In the genomic region with DNA sequence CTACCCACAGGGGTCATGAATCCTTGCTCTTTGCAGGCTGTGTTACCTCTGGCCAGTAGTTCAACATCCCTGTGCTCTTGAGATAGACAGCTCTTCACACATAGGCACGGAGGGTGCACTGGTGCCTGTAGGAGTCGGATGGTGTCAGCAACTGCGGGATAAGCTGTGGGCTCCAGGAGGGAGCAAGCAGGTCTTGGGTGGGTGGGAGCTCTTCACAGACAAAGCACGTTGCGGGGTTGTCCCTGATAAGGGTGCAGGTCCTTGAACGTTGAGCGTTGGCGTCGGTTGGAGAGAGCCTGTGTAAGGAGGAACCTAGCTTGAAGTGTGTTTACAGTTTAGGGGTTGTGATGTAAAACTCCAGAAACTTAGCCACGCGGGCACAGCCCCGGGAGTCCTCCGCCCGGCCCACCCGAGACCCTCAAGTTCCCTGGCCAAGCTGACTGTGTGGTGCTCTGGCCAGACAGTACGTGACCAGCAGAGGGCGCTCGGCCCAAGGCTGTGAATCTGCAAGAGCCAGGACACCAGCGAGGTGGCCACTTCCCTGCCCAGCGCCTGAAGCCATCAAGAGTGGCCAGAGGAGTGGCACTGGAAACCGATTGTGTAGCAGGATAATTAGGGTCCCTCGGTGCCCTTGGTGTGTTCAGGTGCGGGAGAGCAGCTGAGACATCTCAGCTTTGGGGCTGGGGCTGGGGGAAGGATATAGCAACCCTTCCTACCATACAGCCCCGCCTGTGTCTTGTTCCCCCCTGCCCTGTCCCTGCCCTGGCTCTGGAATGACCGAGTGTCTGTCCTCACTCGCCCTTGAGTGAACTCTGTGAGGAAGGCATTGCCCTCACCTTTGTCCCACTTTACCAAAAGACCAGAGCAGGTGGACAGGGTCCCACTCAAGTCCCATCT, we compare ENCODE assay signal across 8 mouse cellular contexts. TPM values are rescaled to one million over a fixed set of nuclear protein-coding genes. Genes with fewer than 3 reads are reported as not detected.
DNase-seq lines count a peak whose midpoint lies in the region; ATAC-seq and TF ChIP-seq lines count a peak whose summit lies in the region.

No protein-coding gene starts in this region.

- H3K4me3 ChIP-seq in G1E (ENCODE audit: low read depth, low read length), result peak overlapping the region; percentile 9; the same call in 1 of the 2 replicates
- no peak overlapping the region for H3K4me3 ChIP-seq in cerebellum, adult 2 months (replicated peaks; ENCODE audit: insufficient read depth, low read depth, low read length)
- H3K4me3 ChIP-seq in forebrain, postnatal 0 days (ENCODE audit: low read depth, low read length), result no peak overlapping the region
- H3K4me3 ChIP-seq in layer of hippocampus, adult 2 months, result no peak overlapping the region
- H3K4me3 ChIP-seq in lung, embryonic 14.5 days (ENCODE audit: low read depth, low read length), result no peak overlapping the region
- no peak overlapping the region for H3K4me3 ChIP-seq in olfactory bulb, adult 2 months (ENCODE audit: insufficient read depth, low read depth, low read length)

- no peaks in the 10 kb centered on the region for H3K4me1 ChIP-seq in G1E (ENCODE audit: insufficient read depth, low read depth, low read length)
- no peaks in the 10 kb centered on the region for H3K4me1 ChIP-seq in cerebellum, adult 2 months (ENCODE audit: control insufficient read depth, insufficient read depth, low read length)
- no peaks in the 10 kb centered on the region for H3K4me1 ChIP-seq in forebrain, postnatal 0 days (ENCODE audit: insufficient read depth)
- no peaks in the 10 kb centered on the region for H3K4me1 ChIP-seq in lung, embryonic 14.5 days (ENCODE audit: insufficient read depth)
- H3K4me1 ChIP-seq in olfactory bulb, adult 2 months (ENCODE audit: control insufficient read depth, insufficient read depth, low read length), result no peaks in the 10 kb centered on the region

- H3K27ac ChIP-seq in cerebellum, adult 2 months (ENCODE audit: insufficient read depth, low read length), result no peak overlapping the region
- no peak overlapping the region for H3K27ac ChIP-seq in forebrain, postnatal 0 days (ENCODE audit: low read depth, low read length)
- H3K27ac ChIP-seq in layer of hippocampus, adult 2 months, result no peak overlapping the region
- no peak overlapping the region for H3K27ac ChIP-seq in lung, embryonic 14.5 days (ENCODE audit: low read depth)
- no peak overlapping the region for H3K27ac ChIP-seq in olfactory bulb, adult 2 months (ENCODE audit: insufficient read depth, low read depth, low read length)

- H3K27me3 ChIP-seq in G1E (ENCODE audit: insufficient read depth, low read length), result no peaks in the 10 kb centered on the region
- H3K27me3 ChIP-seq in cerebellum, adult 2 months (ENCODE audit: control insufficient read depth, insufficient read depth, low read length), result no peaks in the 10 kb centered on the region
- no peaks in the 10 kb centered on the region for H3K27me3 ChIP-seq in forebrain, postnatal 0 days (ENCODE audit: insufficient read depth, low read length)
- no peaks in the 10 kb centered on the region for H3K27me3 ChIP-seq in lung, embryonic 14.5 days (ENCODE audit: insufficient read depth, low read length)

- no peaks in the 10 kb centered on the region for H3K36me3 ChIP-seq in G1E (replicated peaks)
- no peaks in the 10 kb centered on the region for H3K36me3 ChIP-seq in forebrain, postnatal 0 days (ENCODE audit: insufficient read depth)
- H3K36me3 ChIP-seq in lung, embryonic 14.5 days (ENCODE audit: insufficient read depth), result no peaks in the 10 kb centered on the region

- DNase-seq in G1E (ENCODE audit: low spot score), result no peak
- peak; percentile 56 to 77 for DNase-seq in cerebellum, adult 2 months
- DNase-seq in forebrain, postnatal 0 days, result peak; percentile 88
- peak; percentile 92 for DNase-seq in heart, postnatal 4 days
- DNase-seq in layer of hippocampus, adult 2 months (ENCODE audit: low spot score in 2 of 2), result peak; percentile 49 to 87
- DNase-seq in lung, embryonic 14.5 days, result peak; percentile 94
- DNase-seq in thymus, adult 18-20 months, result peak; percentile 53 to 57

- no peak for ATAC-seq in G1E (ENCODE audit: extremely low read depth, insufficient number of reproducible peaks, low FRiP score, poor library complexity, severe bottlenecking)
- ATAC-seq in forebrain, postnatal 0 days, result peak; percentile 83
- peak; percentile 71 for ATAC-seq in lung, embryonic 14.5 days (ENCODE audit: insufficient read depth)

- TF ChIP-seq POLR2A in cerebellum, adult 2 months (IDR thresholded peaks at IDR 0.05; ENCODE audit: borderline replicate concordance, insufficient read depth, low read length), result no peak
- no peak for TF ChIP-seq POLR2A in olfactory bulb, adult 2 months (IDR thresholded peaks at IDR 0.05; ENCODE audit: insufficient read depth, low read depth, low read length)

- peak overlapping the region; percentile 17; the same call in 1 of the 2 replicates for H3K4me2 ChIP-seq in forebrain, postnatal 0 days (ENCODE audit: low read depth)
- no peak overlapping the region for H3K4me2 ChIP-seq in lung, embryonic 14.5 days

- no peak for TF ChIP-seq CTCF in G1E (IDR thresholded peaks at IDR 0.05; ENCODE audit: low read depth, low read length)
- peak; percentile 95 for TF ChIP-seq CTCF in cerebellum, adult 2 months (IDR thresholded peaks at IDR 0.05; ENCODE audit: borderline replicate concordance, insufficient read depth, low read depth, low read length)
- TF ChIP-seq CTCF in forebrain, postnatal 0 days (IDR thresholded peaks at IDR 0.05; ENCODE audit: low read depth), result peak; percentile 99
- peak; percentile 98 for TF ChIP-seq CTCF in layer of hippocampus, adult 2 months (conservative IDR thresholded peaks at IDR 0.05)
- peak; percentile 99 for TF ChIP-seq CTCF in lung, embryonic 14.5 days (IDR thresholded peaks at IDR 0.05; ENCODE audit: low read depth)
- TF ChIP-seq CTCF in olfactory bulb, adult 2 months (IDR thresholded peaks at IDR 0.05; ENCODE audit: insufficient read depth, low read depth, low read length), result peak; percentile 97

- H3K9ac ChIP-seq in forebrain, postnatal 0 days, result no peak overlapping the region
- no peak overlapping the region for H3K9ac ChIP-seq in lung, embryonic 14.5 days

- H3K9me3 ChIP-seq in G1E (replicated peaks), result peaks cover 79% of the 10 kb centered on the region
- no peaks in the 10 kb centered on the region for H3K9me3 ChIP-seq in forebrain, postnatal 0 days (ENCODE audit: low read length)
- H3K9me3 ChIP-seq in lung, embryonic 14.5 days (ENCODE audit: low read depth, low read length), result no peaks in the 10 kb centered on the region

- 29% methylated on average over 26 of the region's 26 CpGs for WGBS in cerebellum, adult 2 months
- WGBS in forebrain, postnatal 0 days, result 33% methylated on average over 26 of the region's 26 CpGs
- WGBS in lung, embryonic 14.5 days, result 25% methylated on average over 26 of the region's 26 CpGs
- WGBS in olfactory bulb, adult 2 months, result 29% methylated on average over 26 of the region's 26 CpGs

RNA-seq across cellular contexts. Expression of a gene that starts 32.4 kb away (rescaled TPM):
- not detected in 2 replicates for total RNA-seq in G1E (2014; fragmentation: Nextera tagmentation)
- total RNA-seq in G1E (2017), result 0.11 TPM in 1 of 2 replicates, not detected in the other
- not detected in 2 replicates for polyA plus RNA-seq in G1E (2012)
- polyA plus RNA-seq in cerebellum, adult 2 months (2012; rRNA removed), result 0.25 and 0.74 TPM in 2 replicates
- total RNA-seq in forebrain, postnatal 0 days (2014; rRNA removed), result 0.52 TPM in 1 of 2 replicates, not detected in the other
- polyA plus RNA-seq in forebrain, postnatal 0 days (2015; fragmentation: Nextera tagmentation; extraction: Ambion mirVana), result 0.44 and 0.45 TPM in 2 replicates
- total RNA-seq in heart, postnatal 4 days (2021), result under 1 TPM in 1 of 2 experiments, not detected in 1; 0.14 TPM
- total RNA-seq in layer of hippocampus, adult 2 months (2021), result under 1 TPM in 1 of 2 experiments, not detected in 1; 0.28 TPM
- polyA plus RNA-seq in lung, embryonic 14.5 days (2014; fragmentation: Nextera tagmentation; extraction: Ambion mirVana), result 0.34 and 0.41 TPM in 2 replicates
- not detected in 2 replicates for polyA plus RNA-seq in olfactory bulb, adult 2 months (2012; ENCODE audit: insufficient read depth, insufficient read length, low replicate concordance, missing spikeins)

RNA-seq across cellular contexts. Expression of a gene that starts 33.4 kb away (rescaled TPM):
- total RNA-seq in G1E (2014; fragmentation: Nextera tagmentation) (not detected in 2 replicates), G1E (2017) (0.11 TPM in 1 of 2 replicates, not detected in the other)
- not detected in 2 replicates for polyA plus RNA-seq in G1E (2012)
- polyA plus RNA-seq in cerebellum, adult 2 months (2012; rRNA removed), result not detected in 2 replicates
- total RNA-seq in forebrain, postnatal 0 days (2014; rRNA removed), result not detected in 2 replicates
- polyA plus RNA-seq in forebrain, postnatal 0 days (2015; fragmentation: Nextera tagmentation; extraction: Ambion mirVana), result not detected in 2 replicates
- total RNA-seq in heart, postnatal 4 days (2021), result 1 to 10 TPM; 4.6 to 5.4 TPM
- not detected for total RNA-seq in layer of hippocampus, adult 2 months (2021)
- not detected in 2 replicates for polyA plus RNA-seq in lung, embryonic 14.5 days (2014; fragmentation: Nextera tagmentation; extraction: Ambion mirVana)
- not detected in 2 replicates for polyA plus RNA-seq in olfactory bulb, adult 2 months (2012; ENCODE audit: insufficient read depth, insufficient read length, low replicate concordance, missing spikeins)

Comparison
In these comparisons a context has a peak if more than half of its experiments do, and no peak if none do; other contexts are left out.
1. RNA of a gene that starts 32.4 kb away (polyA plus RNA-seq): not detected in olfactory bulb, adult 2 months; 0.25 to 0.74 TPM in cerebellum, adult 2 months, 0.44 to 0.45 TPM in forebrain, postnatal 0 days, 0.34 to 0.41 TPM in lung, embryonic 14.5 days and not detected in G1E; every median in the first group is over 10 times any median in the second.